Mouse (Mus musculus): ENCODE measurements around the gene Sox6.

GRCm38 (mm10) chr7:115833701-115834100 is 204.9 kb downstream of the Sox6 start:
- TF ChIP-seq CTCF (conservative IDR thresholded peaks at IDR 0.05; ENCODE audit: low read length) (no peak), NANOG (IDR thresholded peaks at IDR 0.05; ENCODE audit: borderline replicate concordance, low read length) (no peak), POU5F1 (IDR thresholded peaks at IDR 0.05; ENCODE audit: borderline replicate concordance, low read length) (no peak)
